Mouse (Mus musculus) G1E (cell line): ENCODE results near the gene Elmod2. TPM values are rescaled to one million over a fixed set of nuclear protein-coding genes. Genes with fewer than 3 reads are reported as not detected.

Experiments
- ATAC-seq: 2 replicates; pipeline ENCODE4 v1.8.0; 2016; ENCODE audit warnings: mild to moderate bottlenecking; ENCODE audit not compliant: insufficient number of reproducible peaks, poor library complexity, low FRiP score, severe bottlenecking; ENCODE audit errors: extremely low read depth
- DNase-seq: peaks from one replicate; pipeline ENCODE4 v3.0.0; 2012; ENCODE audit warnings: low spot score
- H3K27me3 ChIP-seq: 2 replicates; pipeline ENCODE4 v1.6.1; 2012; ENCODE audit warnings: mild to moderate bottlenecking, low read length, inconsistent platforms; ENCODE audit not compliant: insufficient read depth
- H3K36me3 ChIP-seq: replicated peaks from 2 replicates; pipeline ENCODE3; 2012; ENCODE audit warnings: mild to moderate bottlenecking, inconsistent platforms
- H3K4me1 ChIP-seq: 2 replicates; pipeline ENCODE4 v1.6.1; 2012; ENCODE audit warnings: low read depth, low read length, inconsistent platforms, mixed read lengths; ENCODE audit not compliant: insufficient read depth
- H3K4me3 ChIP-seq: 2 replicates; pipeline ENCODE4 v1.5.1; 2012; ENCODE audit warnings: low read depth, mild to moderate bottlenecking, inconsistent platforms, low read length, moderate library complexity, mixed read lengths
- H3K9me3 ChIP-seq: replicated peaks from 2 replicates; pipeline ENCODE4 v1.6.1; 2012; ENCODE audit warnings: inconsistent platforms
- CTCF ChIP-seq: IDR thresholded peaks from 2 replicates; pipeline ENCODE4 v1.5.1; 2012; ENCODE audit warnings: low read depth, low read length, inconsistent platforms, mixed read lengths
- GATA1 ChIP-seq: IDR thresholded peaks from 2 replicates; pipeline ENCODE4 v1.6.1; 2012; ENCODE audit warnings: borderline replicate concordance, low read length, inconsistent platforms, mixed read lengths
- GATA2 ChIP-seq: IDR thresholded peaks from 2 replicates; pipeline ENCODE4 v1.6.1; 2012; ENCODE audit warnings: low read depth, low read length, inconsistent platforms, borderline replicate concordance
- POLR2AphosphoS5 ChIP-seq: IDR thresholded peaks from 2 replicates; pipeline ENCODE4 v1.6.1; 2012; ENCODE audit warnings: low read depth, low read length, inconsistent platforms; ENCODE audit not compliant: insufficient replicate concordance
- TAL1 ChIP-seq: conservative IDR thresholded peaks from 2 replicates; pipeline ENCODE4 v1.6.1; 2012; ENCODE audit warnings: low read depth, low read length, inconsistent platforms, mixed read lengths
- polyA plus RNA-seq: library from polyadenylated mRNA; stranded (reverse); fragments of >175 nt; gene quantifications from 2 replicates; pipeline ENCODE4 v1.2.3, GENCODE M21; 2012
- total RNA-seq, 2 experiments: library from RNA; stranded (forward) in 1 of 2; stranded (reverse) in 1 of 2; fragments of 200-1000 nt in 1 of 2; fragments of >200 nt in 1 of 2; fragmentation: Nextera tagmentation in 1 of 2; gene quantifications; 2 replicates each; pipeline ENCODE4 v1.2.3; 2014 to 2017

Gene Elmod2
- total and polyA plus RNA-seq, 3 experiments = 0.38 to 29.4 (median 28.8) TPM

DNA sequence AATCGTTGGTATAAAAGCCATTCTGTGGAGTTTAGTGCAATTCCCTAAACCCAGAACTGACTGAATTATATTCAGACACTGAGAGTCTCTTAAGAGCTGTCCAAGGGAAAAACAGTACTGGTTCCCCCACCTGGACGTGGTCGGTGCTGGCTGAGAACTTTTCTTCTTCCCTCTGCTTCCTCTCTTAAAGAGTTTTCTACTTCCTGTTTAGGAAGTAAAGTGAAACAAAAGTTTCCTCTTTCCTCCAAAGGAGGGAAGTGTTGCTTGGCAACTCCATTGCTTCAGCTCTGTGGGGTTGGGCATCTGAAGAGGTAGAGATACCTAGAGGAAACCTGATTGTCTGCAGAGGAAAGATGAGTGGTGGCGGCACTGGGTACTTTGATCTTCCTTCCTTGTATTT is 34.9 kb downstream of the Elmod2 start:
- DNase-seq (no peak), ATAC-seq (no peak)
- TF ChIP-seq GATA2 = no peak
- TF ChIP-seq GATA1 = no peak
- TF ChIP-seq TAL1 = no peak
- no peak for TF ChIP-seq POLR2AphosphoS5
- TF ChIP-seq CTCF = no peak
- H3K4me3 ChIP-seq = no peak overlapping the region
- no peaks in the 10 kb centered on the region for H3K36me3 ChIP-seq
- H3K4me1 ChIP-seq = no peaks in the 10 kb centered on the region
- H3K9me3 ChIP-seq = no peaks in the 10 kb centered on the region; the same call in 1 of the 2 replicates
- H3K27me3 ChIP-seq = peaks cover 4% of the 10 kb centered on the region; the same call in 1 of the 2 replicates

DNA sequence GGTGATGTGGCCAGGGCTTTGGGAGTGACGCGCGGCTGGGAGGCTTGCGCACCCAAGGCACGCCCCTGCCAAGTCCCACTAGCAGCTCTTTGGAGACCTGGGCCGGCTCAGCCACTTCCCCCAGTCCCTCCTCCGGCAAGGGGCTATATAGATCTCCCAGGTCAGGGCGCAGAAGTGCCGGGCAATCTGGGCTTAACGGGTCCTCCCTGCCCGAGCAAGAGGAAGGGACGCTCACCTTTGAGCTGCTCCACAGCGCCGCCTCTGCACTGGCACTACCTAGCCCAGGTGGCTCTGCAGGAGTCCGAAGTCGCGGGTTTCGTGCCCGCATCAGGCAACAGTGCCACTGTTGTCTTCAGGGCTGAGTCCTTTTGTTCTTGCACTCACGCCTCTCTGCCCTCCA is 42.1 kb downstream of the Elmod2 start, which contains the start of gene Ucp1:
Gene Ucp1 (plus strand): TSS at position 177 of the 400 bp plus-strand sequence.
- Histone ChIP-seq H3K36me3 (no peaks in the 10 kb centered on the region), H3K4me3 (no peak within 1 kb of the TSS), H3K4me1 (peaks cover 3% of the 10 kb centered on the region; the same call in 1 of the 2 replicates), H3K27me3 (peaks cover 26% of the 10 kb centered on the region), H3K9me3 (no peaks in the 10 kb centered on the region)
- no peak for ATAC-seq
- DNase-seq = no peak
- TF ChIP-seq TAL1 (no peak), GATA1 (no peak), CTCF (no peak), POLR2AphosphoS5 (no peak), GATA2 (no peak)

DNA sequence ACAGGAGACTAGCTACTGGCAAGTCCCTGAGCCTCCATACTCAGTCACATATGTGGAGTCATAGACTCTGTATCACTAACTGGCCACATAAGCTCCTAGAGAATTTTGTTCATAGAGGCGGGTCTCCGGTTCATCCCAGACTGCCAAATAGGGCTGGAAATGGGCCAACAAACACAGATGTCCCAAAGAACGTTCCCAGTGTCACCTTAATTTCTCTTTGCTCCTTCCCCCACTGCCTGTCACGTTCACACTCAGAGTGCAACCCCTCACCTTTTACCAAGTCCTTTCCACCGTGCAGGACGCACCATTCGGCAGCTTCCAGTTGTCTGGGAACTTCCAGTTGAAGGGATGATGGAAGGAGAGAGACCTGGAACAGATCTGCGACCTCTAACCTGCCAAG is 46.9 kb downstream of the Elmod2 start:
- H3K4me3 ChIP-seq = no peak overlapping the region
- H3K4me1 ChIP-seq = peaks cover 3% of the 10 kb centered on the region; the same call in 1 of the 2 replicates
- no peaks in the 10 kb centered on the region for H3K9me3 ChIP-seq
- DNase-seq (no peak), ATAC-seq (no peak)
- TF ChIP-seq GATA2 = no peak
- no peak for TF ChIP-seq TAL1
- no peak for TF ChIP-seq GATA1
- no peak for TF ChIP-seq CTCF
- TF ChIP-seq POLR2AphosphoS5 = no peak
- H3K27me3 ChIP-seq = peaks cover 21% of the 10 kb centered on the region
- no peaks in the 10 kb centered on the region for H3K36me3 ChIP-seq

DNA sequence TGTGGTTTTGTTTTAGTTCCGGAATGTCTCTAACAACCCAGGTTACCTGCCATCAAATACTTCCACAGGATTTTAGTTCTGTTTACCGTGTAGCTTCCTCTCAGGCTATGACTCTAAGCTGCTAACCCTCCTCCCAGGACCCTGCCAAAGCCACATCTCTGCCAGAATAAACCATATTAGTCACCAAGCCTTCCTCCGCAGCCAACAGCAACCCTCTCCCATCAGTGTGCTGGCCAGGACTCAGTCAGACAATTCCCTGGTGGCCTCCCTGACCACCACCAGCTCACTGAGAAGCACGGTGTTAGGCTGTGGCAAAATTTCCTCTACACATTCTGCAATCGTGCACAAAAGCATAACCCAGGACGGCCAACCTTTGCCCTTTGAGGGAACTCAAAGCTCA is 53.9 kb downstream of the Elmod2 start:
- ATAC-seq = no peak
- TF ChIP-seq POLR2AphosphoS5 (no peak), GATA2 (no peak), GATA1 (no peak), CTCF (no peak), TAL1 (no peak)
- no peak for DNase-seq

DNA sequence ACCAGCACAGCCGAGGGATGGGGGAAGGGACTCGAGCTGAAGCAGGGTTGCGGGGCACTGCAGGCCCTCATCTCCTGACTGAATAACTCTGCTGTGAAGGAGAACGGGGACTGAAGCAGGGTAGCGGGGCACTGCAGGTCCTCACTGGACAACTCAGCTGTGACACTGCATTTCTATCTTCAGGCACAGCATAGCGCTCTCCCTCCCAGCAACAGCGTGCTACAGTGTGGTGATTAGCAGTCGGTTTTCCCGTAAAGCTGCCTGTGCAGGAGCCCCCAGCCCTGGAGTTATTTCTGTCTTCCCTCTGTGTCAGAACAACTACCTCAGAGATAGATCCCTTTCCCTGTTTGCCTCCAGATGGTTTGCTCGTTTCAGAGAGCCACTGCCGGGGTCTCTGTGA is 57.8 kb downstream of the Elmod2 start:
- Histone ChIP-seq H3K4me1 (no peaks in the 10 kb centered on the region), H3K9me3 (no peaks in the 10 kb centered on the region), H3K4me3 (no peak overlapping the region), H3K27me3 (peaks cover 18% of the 10 kb centered on the region; the same call in 1 of the 2 replicates), H3K36me3 (no peaks in the 10 kb centered on the region)
- ATAC-seq (no peak), DNase-seq (no peak)
- TF ChIP-seq POLR2AphosphoS5 (no peak), TAL1 (no peak), CTCF (no peak), GATA1 (no peak)

More for the DNA sequence above, 53.9 kb downstream of the Elmod2 start:
- Histone ChIP-seq H3K36me3 (no peaks in the 10 kb centered on the region), H3K9me3 (no peaks in the 10 kb centered on the region), H3K4me1 (no peaks in the 10 kb centered on the region), H3K4me3 (no peak overlapping the region), H3K27me3 (peaks cover 13% of the 10 kb centered on the region)

DNA sequence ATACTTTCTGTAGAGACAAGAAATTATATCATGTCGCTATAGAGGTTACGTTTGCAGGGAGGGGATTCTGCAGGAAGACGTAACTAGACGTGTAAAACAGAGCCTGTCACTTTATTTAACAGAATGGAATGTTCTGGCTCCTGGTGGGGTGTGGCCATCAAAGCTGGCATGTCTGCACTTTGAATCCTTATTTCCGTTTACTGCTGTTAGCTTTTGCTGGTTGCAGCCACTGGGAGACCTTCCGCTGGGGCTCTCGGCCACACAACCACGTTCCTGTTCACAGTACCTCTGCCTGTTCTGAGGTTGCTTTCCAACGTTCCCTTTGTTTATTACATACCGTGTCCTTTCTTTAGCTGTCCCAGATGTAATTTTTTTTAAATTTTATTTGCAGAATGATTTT is 59.8 kb downstream of the Elmod2 start:
- no peaks in the 10 kb centered on the region for H3K4me1 ChIP-seq
- no peak for DNase-seq
- H3K4me3 ChIP-seq = no peak overlapping the region
- no peak for ATAC-seq
- H3K9me3 ChIP-seq = no peaks in the 10 kb centered on the region
- no peaks in the 10 kb centered on the region for H3K36me3 ChIP-seq
- peaks cover 12% of the 10 kb centered on the region; the same call in 1 of the 2 replicates for H3K27me3 ChIP-seq
- TF ChIP-seq POLR2AphosphoS5 = no peak
- TF ChIP-seq GATA2 = no peak
- TF ChIP-seq TAL1 = no peak
- no peak for TF ChIP-seq CTCF

DNA sequence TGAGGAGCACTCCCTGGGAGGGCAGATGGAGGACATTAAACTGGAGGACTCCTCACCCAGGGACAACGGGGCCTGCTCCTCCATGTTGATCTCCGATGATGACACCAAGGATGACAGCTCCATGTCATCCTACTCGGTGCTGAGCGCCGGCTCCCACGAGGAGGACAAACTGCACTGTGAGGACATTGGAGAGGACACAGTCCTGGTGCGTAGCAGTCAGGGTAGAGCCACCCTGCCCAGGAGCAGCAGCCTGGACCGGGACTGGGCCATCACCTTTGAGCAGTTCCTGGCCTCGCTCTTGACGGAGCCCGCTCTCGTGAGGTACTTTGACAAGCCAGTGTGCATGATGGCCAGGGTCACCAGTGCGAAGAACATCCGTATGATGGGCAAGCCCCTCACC is 61.1 kb downstream of the Elmod2 start:
- no peaks in the 10 kb centered on the region for H3K9me3 ChIP-seq
- no peak for ATAC-seq
- no peak for DNase-seq
- no peaks in the 10 kb centered on the region for H3K4me1 ChIP-seq
- TF ChIP-seq POLR2AphosphoS5 = no peak
- TF ChIP-seq GATA1 = no peak
- TF ChIP-seq TAL1 = no peak
- TF ChIP-seq CTCF = no peak
- TF ChIP-seq GATA2 = no peak
- no peak overlapping the region for H3K4me3 ChIP-seq
- peaks cover 12% of the 10 kb centered on the region; the same call in 1 of the 2 replicates for H3K27me3 ChIP-seq
- H3K36me3 ChIP-seq = no peaks in the 10 kb centered on the region
